Mouse (Mus musculus) layer of hippocampus, adult 18-20 months (tissue): Measurements from ENCODE around the gene Gm21972. TPM values are rescaled to one million over a fixed set of nuclear protein-coding genes. Genes with fewer than 3 reads are reported as not detected.
A peak's percentile ranks its signal among the peaks of the same experiment; 100 is the strongest.

Experiments used
- DNase-seq, 2 experiments: peaks; one replicate each; pipeline ENCODE4 v3.0.0; 2022; ENCODE audit warnings: low spot score in 2 of 2
- long read RNA-seq: library from polyadenylated mRNA; stranded (forward); transcript quantifications from one replicate; pipeline ENCODE4 v2.0.0, GENCODE M21; 2021
- total RNA-seq, 2 experiments: library from RNA; stranded (reverse); gene quantifications; 2 replicates each; pipeline ENCODE4 v1.2.3; 2021

Gene Gm21972
- 1 to 10 TPM; 5.2 to 6.1 TPM for total RNA-seq
- long read RNA-seq: 0 reads

- DNase-seq: no peak
Measured at GRCm38 (mm10) chr1:86133337-86133736, at the start of gene Gm21972. Gm21972 (plus strand) TSS chr1:86133637.

- no peak for DNase-seq
Measured at GRCm38 (mm10) chr1:86094413-86094812, 39.0 kb upstream of the Gm21972 start.

GRCm38 (mm10) chr1:86105054-86105453 is 28.4 kb upstream of the Gm21972 start:
- no peak for DNase-seq

GRCm38 (mm10) chr1:86111779-86112178 is 21.7 kb upstream of the Gm21972 start, which contains the start of gene Htr2b:
Htr2b (minus strand) TSS chr1:86111970.
- DNase-seq: peak; percentile 51 to 69

DNA sequence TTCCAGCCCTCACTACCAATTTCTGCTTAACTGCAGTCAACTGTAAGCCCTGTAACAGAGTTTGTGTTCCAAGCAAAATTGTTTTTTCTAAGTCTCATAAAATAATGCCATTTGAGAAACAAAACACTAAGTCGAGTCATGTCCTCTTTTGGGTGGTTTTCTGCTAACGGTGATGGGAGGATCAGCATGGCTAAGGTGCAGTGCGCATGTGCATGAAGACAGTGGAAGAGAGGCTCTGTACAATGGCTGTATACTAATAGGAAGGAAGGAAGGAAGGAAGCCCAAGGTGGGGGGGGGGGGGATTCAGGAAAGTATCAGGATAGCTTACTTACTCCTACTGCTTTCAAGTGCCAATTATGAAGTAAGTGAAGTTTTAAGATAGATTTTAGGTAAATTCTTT is 19.3 kb upstream of the Gm21972 start:
- DNase-seq: no peak

GRCm38 (mm10) chr1:86119549-86119948 is 13.9 kb upstream of the Gm21972 start:
- no peak for DNase-seq

DNA sequence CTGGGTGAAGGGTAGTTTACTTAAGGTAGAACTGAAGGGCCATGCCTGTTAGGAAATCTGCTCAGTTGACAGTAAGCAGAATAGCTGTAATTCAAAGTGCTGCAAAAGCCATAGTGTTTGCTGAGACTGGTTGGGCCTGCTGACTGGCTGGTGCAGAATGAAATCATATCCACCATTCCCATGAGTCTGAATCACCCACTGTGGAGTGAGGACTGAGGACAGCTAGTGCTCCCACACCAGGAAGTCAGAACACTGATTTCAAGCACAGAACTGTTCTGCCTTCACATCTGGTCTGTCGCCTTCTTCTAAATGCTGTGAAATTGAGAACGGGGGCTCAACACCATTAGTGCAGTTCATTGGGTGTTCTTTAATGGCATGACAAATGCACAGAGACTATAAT is 7.4 kb upstream of the Gm21972 start:
- no peak for DNase-seq

- no peak for DNase-seq
Measured at GRCm38 (mm10) chr1:86135315-86135714, 1.9 kb downstream of the Gm21972 start.

- DNase-seq: no peak
Measured at GRCm38 (mm10) chr1:86141081-86141480, 7.6 kb downstream of the Gm21972 start.

DNA sequence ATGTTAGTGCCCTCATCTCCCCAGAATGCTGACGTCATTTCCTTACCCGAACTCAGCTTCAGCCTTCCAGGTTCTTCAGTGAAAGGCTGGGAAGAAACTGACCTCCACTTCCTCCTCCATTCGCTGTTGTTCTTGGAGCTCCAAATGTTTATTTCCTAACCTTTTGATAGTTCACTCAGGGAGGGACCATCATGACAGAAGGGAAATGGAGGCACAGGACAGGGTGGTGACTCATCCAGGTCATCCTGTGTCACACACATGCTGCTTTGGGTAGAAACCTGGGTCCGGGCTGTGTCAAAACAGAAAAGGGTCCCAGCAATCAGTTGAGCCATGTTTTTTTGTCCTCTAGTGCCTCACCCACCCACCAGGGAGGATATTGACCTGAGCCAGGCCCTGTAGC is 9.7 kb downstream of the Gm21972 start:
- no peak for DNase-seq

GRCm38 (mm10) chr1:86144001-86144944 is 10.8 kb downstream of the Gm21972 start:
- peak; percentile 22 to 33 for DNase-seq

- DNase-seq: no peak
Measured at GRCm38 (mm10) chr1:86146293-86146692, 12.9 kb downstream of the Gm21972 start.

DNA sequence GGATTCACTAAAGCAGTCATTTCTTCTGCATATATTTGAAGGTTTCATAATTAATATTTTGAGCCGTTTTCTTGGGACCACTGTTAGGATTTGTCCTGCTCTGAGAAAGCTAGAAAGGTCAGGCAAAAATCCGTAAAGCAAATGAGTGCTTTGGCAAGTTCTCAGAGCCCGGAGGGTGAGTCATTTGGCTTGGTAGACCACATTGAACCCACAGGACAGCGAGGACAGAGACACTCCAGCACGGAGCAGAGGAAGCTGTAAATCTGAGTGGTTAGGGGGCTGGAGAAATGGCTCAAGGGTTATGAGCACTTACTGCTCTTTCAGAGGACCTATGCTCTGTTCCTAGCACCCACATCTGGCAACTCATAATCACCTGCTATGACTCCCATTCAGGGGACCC is 14.1 kb downstream of the Gm21972 start:
- no peak for DNase-seq

- DNase-seq: no peak
Measured at GRCm38 (mm10) chr1:86148161-86148560, 14.7 kb downstream of the Gm21972 start.

DNA sequence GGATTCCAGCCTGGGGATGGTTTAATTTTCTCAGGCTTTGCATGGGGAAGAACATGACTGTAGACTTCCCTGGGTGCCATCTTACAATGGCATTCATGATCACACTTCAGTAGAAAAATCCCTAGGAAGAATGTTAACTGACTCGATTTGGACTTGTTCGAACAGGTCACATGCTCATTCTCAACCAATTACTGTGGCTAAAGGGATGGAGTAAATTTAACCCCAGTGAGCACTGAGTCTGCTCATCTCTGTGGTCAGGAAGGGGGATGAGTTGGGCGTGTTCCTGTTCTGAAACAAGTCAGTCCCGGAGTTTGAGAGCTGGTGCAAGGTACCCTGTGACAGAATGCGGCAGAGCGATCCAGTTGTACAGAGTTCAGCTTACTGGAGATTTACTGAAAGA is 17.5 kb downstream of the Gm21972 start:
- no peak for DNase-seq

GRCm38 (mm10) chr1:86151376-86151775 is 17.9 kb downstream of the Gm21972 start:
- no peak for DNase-seq

DNA sequence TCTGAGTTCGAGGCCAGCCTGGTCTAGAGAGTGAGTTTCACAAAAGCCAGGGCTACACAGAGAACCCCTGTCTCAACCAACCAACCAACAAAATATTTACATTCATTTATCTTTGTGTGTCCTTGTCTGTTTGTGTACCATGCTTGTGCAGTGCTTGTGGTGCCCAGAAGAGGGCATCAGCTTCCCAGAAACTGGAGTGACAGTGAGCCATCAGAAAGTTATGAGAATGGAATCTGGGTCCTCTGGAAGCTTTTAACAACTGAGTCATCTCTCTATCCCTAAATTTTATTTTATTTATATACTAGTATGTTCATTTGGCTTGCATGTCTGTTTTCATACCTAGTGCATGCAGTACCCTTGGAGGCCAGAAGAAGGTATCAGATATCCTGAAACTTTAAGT is 19.2 kb downstream of the Gm21972 start:
- DNase-seq: no peak

- DNase-seq: peak; percentile 97 to 98
Measured at GRCm38 (mm10) chr1:86154133-86154823, 20.8 kb downstream of the Gm21972 start, which contains the start of gene Armc9. Armc9 (plus strand) TSS chr1:86154780.

- no peak for DNase-seq
Measured at GRCm38 (mm10) chr1:86154824-86155164, 21.4 kb downstream of the Gm21972 start.

DNA sequence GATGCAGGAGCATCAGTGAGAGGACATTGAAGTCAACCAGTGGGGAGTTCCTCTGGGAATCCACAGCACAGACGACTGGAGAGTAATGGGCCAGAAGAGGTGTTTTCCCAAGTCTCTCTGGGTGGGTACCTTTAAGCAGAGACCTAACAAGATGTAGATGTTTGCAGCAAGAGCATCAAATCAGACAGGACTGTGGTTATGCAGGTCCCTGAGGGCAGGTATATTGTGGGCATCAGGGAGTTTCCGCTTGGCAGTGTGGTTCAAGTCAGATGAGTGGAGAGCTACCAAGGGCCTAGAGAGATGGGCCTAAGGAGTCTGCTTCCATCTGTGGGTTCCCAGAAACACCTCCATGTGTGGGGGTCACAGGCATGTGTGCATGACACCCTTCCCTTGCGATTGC is 22.6 kb downstream of the Gm21972 start:
- no peak for DNase-seq

DNA sequence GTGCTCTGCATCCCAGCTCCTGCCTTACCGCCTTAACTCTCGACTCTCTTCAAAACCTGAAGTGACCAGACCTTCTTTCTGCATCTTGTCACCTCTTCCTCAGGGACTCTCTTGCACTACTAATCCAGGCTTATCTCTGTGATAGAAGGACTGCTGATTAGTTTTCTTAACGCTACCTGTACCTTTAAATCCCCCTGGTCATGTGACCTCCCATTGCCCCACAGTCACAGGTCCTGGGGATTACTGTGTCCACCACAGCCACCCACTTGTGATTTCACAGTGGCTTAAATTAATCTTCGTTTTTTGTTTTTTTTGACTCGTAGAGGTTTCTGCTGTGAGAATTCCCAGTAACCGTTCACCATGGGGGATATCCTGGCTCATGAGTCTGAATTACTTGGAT is 23.2 kb downstream of the Gm21972 start:
- DNase-seq: no peak

DNA sequence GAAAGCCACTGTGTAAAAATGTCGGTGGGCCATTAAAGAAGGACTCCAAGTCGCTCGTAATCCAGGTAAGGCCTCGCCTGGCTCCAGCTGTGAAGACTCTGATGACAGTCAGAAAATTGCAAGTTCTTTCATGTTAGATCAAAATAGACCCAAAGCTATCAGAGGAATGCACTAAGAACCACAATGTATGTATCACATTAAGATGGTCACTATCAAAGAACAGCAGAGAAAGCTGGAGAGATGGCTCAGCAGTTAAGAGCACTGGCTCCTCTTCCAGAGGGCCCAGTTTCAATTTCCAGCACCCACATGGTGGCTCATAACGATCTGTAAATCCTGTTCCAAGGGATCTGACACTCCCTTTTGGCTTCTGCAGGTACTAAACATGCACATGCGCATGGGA is 26.6 kb downstream of the Gm21972 start:
- DNase-seq: no peak
